Mouse (Mus musculus) heart, postnatal 0 days (tissue): ENCODE results near the gene Wdr18. TPM values are rescaled to one million over a fixed set of nuclear protein-coding genes. Genes with fewer than 3 reads are reported as not detected.

Source experiments
- ATAC-seq: fragments of 200-750 bp; cut with Nextera tagmentation; 2 replicates; pipeline ENCODE4 v1.8.0; 2017; ENCODE audit warnings: low read depth, moderate number of reproducible peaks, moderate library complexity; ENCODE audit not compliant: insufficient read depth
- DNase-seq: peaks from one replicate; pipeline ENCODE4 v3.0.0-alpha.2; 2016; ENCODE audit warnings: low spot score
- H3K27ac ChIP-seq: fragments of 300-500 bp; sonication (generic); 2 replicates; pipeline ENCODE4 v1.5.1; 2014; ENCODE audit warnings: low read depth, mild to moderate bottlenecking
- H3K27me3 ChIP-seq: fragments of 300-500 bp; sonication (generic); 2 replicates; pipeline ENCODE4 v1.6.1; 2014; ENCODE audit warnings: low read length, mixed read lengths; ENCODE audit not compliant: control insufficient read depth, insufficient read depth
- H3K36me3 ChIP-seq: fragments of 300-500 bp; sonication (generic); replicated peaks from 2 replicates; pipeline ENCODE4 v1.6.1; 2014; ENCODE audit warnings: low read length, mixed read lengths; ENCODE audit not compliant: control insufficient read depth, insufficient read depth
- H3K4me1 ChIP-seq: fragments of 300-500 bp; sonication (generic); 2 replicates; pipeline ENCODE4 v1.6.1; 2014; ENCODE audit warnings: antibody characterized with exemption; ENCODE audit not compliant: control insufficient read depth, insufficient read depth
- H3K4me2 ChIP-seq: fragments of 300-500 bp; sonication (generic); 2 replicates; pipeline ENCODE4 v1.6.1; 2014; ENCODE audit warnings: low read depth, mild to moderate bottlenecking, low read length, moderate library complexity
- H3K4me3 ChIP-seq: fragments of 300-500 bp; sonication (generic); 2 replicates; pipeline ENCODE4 v1.5.1; 2014; ENCODE audit warnings: low read depth, low read length
- H3K9ac ChIP-seq: fragments of 300-500 bp; sonication (generic); replicated peaks from 2 replicates; pipeline ENCODE4 v1.6.1; 2014; ENCODE audit warnings: low read depth, low read length, mixed read lengths
- H3K9me3 ChIP-seq: fragments of 300-500 bp; sonication (generic); replicated peaks from 2 replicates; pipeline ENCODE4 v1.6.1; 2016; ENCODE audit warnings: low read length; ENCODE audit not compliant: control insufficient read depth
- CTCF ChIP-seq: IDR thresholded peaks from 2 replicates; pipeline ENCODE4 v1.5.1; 2016; ENCODE audit warnings: antibody characterized with exemption, control low read depth, low read depth
- EP300 ChIP-seq: IDR thresholded peaks from 2 replicates; pipeline ENCODE4 v1.6.1; 2016; ENCODE audit warnings: antibody characterized with exemption, low read depth
- WGBS: fragments of 180-500 bp; shearing (Covaris S2); extraction: QIAGEN DNeasy Blood & Tissue Kit; methylation state at CpG from one replicate; pipeline ENCODE4 v1.1.7; 2014; 5-methylcytosine and 5-hydroxymethylcytosine counted together
- polyA plus RNA-seq: library from polyadenylated mRNA; unstranded; fragments of >200 nt; fragmentation: Nextera tagmentation; extraction: Ambion mirVana; gene quantifications from 2 replicates; pipeline ENCODE4 v1.2.1, GENCODE M21; 2015
- total RNA-seq: library from RNA; depleted of rRNA; stranded (reverse); fragments of >200 nt; gene quantifications from 2 replicates; pipeline ENCODE4 v1.2.3, GENCODE M21; 2014; ENCODE audit warnings: low replicate concordance

The Wdr18 gene
- total and polyA plus RNA-seq, 2 experiments from 2014 or later: 51.5 to 54.3 TPM

- WGBS: 86% methylated on average over 27 of the region's 28 CpGs
These were observed 17.4 kb downstream of the Wdr18 start for GRCm38 (mm10) chr10:79977324-79977723.

GRCm38 (mm10) chr10:79978061-79978460 lies 18.1 kb downstream of the Wdr18 start:
- TF ChIP-seq CTCF: no peak
- no peak for TF ChIP-seq EP300
- 93% methylated on average over 17 of the region's 21 CpGs for WGBS
- H3K36me3 ChIP-seq: peaks cover 50% of the 10 kb centered on the region
- H3K27me3 ChIP-seq: no peaks in the 10 kb centered on the region
- no peak overlapping the region for H3K27ac ChIP-seq
- H3K4me3 ChIP-seq: no peak overlapping the region
- no peak for DNase-seq
- H3K9me3 ChIP-seq: no peaks in the 10 kb centered on the region
- ATAC-seq: no peak
- no peak overlapping the region for H3K4me2 ChIP-seq
- peaks cover 8% of the 10 kb centered on the region for H3K4me1 ChIP-seq
- no peak overlapping the region for H3K9ac ChIP-seq

More at GRCm38 (mm10) chr10:79977324-79977723, 17.4 kb downstream of the Wdr18 start:
- no peaks in the 10 kb centered on the region for H3K27me3 ChIP-seq
- H3K9me3 ChIP-seq: no peaks in the 10 kb centered on the region
- peaks cover 50% of the 10 kb centered on the region for H3K36me3 ChIP-seq
- no peak overlapping the region for H3K27ac ChIP-seq
- H3K4me1 ChIP-seq: peaks cover under 1% of the 10 kb centered on the region; the same call in 1 of the 2 replicates
- TF ChIP-seq CTCF: no peak
- TF ChIP-seq EP300: no peak
- no peak overlapping the region for H3K9ac ChIP-seq
- no peak overlapping the region for H3K4me2 ChIP-seq
- H3K4me3 ChIP-seq: no peak overlapping the region
- no peak for ATAC-seq
- DNase-seq: no peak

DNA sequence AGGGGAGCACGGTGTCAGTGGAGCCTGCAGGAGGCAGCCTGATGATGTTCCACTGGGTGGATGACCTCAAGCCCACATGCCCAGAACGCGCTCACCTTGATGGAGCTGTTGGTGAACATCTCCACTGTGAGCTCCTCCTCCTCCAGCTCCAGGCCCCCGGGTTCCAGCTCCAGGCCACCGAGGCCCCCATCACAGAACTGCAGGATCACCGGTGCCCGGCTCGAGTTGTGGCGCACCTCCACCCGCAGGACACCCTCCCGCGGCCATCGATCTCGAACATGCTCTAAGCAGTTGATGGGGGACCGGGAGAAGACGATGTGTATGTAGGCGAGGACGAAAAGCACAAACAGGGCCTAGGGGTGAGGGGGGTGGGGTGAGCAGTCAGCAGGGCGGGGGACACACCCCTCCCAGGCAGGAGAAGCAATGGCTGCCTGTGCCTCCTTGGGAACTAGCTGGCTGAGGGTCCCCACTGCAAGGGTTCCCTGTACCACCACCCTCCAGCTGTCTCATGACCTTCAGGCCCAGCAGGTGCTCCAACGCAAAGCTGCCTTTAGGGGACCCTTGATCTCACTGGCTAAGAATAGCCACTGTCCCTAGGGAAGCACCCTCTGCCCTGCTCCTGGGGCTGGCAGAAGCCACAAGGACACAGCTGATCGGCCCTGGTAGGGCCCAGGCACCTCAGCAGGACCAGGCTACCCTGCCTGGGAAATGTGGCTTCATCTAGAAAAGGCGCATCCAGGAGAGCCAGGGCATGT lies 19.6 kb downstream of the Wdr18 start:
- 85% methylated on average over 22 of the region's 22 CpGs for WGBS
- Histone ChIP-seq H3K27me3 (no peaks in the 10 kb centered on the region), H3K4me3 (no peak overlapping the region), H3K4me1 (peaks cover 13% of the 10 kb centered on the region), H3K4me2 (no peak overlapping the region), H3K9ac (no peak overlapping the region), H3K36me3 (peaks cover 46% of the 10 kb centered on the region), H3K27ac (peak overlapping the region; percentile 33), H3K9me3 (no peaks in the 10 kb centered on the region)
- DNase-seq: no peak
- TF ChIP-seq EP300 (no peak), CTCF (no peak)
- no peak for ATAC-seq

DNA sequence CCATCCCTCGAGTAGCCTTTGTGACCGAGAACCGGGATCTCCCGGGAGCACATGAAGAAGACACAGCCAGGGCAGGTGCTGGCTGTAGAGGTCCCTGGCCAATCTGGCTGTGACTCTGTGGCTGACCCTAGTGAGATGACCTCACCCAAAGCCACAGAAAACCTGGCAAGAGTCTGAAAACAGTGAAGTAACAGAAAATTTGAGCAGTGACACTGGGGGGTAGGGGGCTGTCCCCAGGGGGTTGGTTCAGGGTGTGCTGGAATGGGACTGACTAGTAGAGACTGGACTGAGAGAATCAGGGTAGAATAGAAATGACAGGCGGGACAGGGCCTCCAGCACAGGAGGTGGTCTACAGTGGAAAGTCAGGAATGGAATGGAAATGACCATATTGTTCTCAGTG lies 23.3 kb downstream of the Wdr18 start:
- peaks cover 26% of the 10 kb centered on the region for H3K4me1 ChIP-seq
- 66% methylated on average over 5 of the region's 5 CpGs for WGBS
- ATAC-seq (no peak), DNase-seq (no peak)
- TF ChIP-seq EP300: no peak
- TF ChIP-seq CTCF: no peak
- no peaks in the 10 kb centered on the region for H3K27me3 ChIP-seq
- peak overlapping the region; percentile 74 for H3K4me3 ChIP-seq
- peak overlapping the region; percentile 98; the same call in 1 of the 2 replicates for H3K27ac ChIP-seq
- no peaks in the 10 kb centered on the region for H3K9me3 ChIP-seq
- peaks cover 12% of the 10 kb centered on the region for H3K36me3 ChIP-seq
- peak overlapping the region; percentile 93 for H3K4me2 ChIP-seq
- H3K9ac ChIP-seq: peak overlapping the region; percentile 83; the same call in 1 of the 2 replicates

DNA sequence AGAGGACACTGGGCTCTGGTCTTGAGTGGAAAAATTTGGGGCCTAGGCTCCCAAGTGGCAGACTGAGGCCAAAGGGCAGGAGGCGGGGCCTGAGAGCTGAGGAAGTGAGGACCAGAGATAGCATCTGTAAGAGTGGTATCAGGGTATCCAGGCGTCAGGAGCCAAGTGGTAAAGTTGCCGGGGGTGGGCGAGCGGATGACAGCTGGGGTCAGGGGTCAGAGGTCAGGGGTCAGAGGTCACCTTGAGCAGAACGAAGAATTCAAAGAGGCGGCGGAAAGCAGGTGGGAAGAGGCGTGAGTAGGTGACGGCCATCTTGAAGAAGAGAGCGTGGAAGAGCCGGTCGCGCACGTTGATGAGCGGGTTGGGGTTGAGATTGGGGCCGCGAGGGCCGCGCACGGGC lies 23.7 kb downstream of the Wdr18 start:
- Histone ChIP-seq H3K9me3 (no peaks in the 10 kb centered on the region), H3K4me1 (peaks cover 26% of the 10 kb centered on the region), H3K27me3 (no peaks in the 10 kb centered on the region), H3K4me2 (peak overlapping the region; percentile 93), H3K27ac (peak overlapping the region; percentile 98), H3K4me3 (peak overlapping the region; percentile 74), H3K9ac (peak overlapping the region; percentile 83), H3K36me3 (peaks cover 8% of the 10 kb centered on the region; the same call in 1 of the 2 replicates)
- no peak for ATAC-seq
- WGBS: under 1% methylated on average over 18 of the region's 21 CpGs
- 0 out of 2 replicates have a peak, but pooled peaks have one; percentile 22 for TF ChIP-seq EP300
- no peak for TF ChIP-seq CTCF
- DNase-seq: no peak
